Mouse (Mus musculus): ENCODE data around the gene Traf1. TPM values are rescaled to one million over a fixed set of nuclear protein-coding genes. Genes with fewer than 3 reads are reported as not detected.

Traf1 gene
- total RNA-seq, 2 experiments from 2014 or later = 1.0 to 1.7 TPM

DNA sequence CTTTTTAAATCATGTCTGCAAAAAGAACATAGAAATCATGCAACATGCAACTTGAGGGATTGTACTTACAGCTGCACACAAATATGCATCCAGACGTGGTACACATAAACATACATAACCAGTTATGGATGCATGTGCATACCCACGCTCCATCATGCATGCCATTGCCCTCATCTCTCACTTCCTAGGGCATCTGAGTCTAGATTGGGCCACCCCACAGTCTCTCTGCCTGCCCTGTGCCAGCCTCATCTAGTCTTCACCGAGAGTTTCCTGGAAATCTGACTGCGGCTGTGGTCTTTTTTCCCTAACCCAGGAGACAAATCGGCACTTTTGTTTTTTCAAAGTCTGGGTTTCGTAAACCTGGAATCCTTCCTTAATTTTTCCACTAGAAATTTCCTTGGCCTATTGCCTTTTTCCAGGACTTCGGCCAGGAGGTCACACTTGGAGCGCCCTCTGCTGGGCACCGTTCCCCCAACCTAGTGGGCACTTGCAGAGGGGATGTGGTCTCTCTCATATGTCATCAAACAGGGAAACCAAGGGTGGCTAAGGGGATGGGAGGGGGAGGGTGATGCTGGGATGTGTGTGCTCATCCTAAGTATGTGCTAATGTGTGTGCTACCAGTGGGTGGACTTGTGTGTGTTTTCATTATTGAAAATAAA is 8.6 kb upstream of the Traf1 start:
- intact Hi-C loops (cut with DNase I; ENCODE audit: low total_unique reads) = loop anchor here (10.0 kb wide), 1 partner anchor 185 kb away; no protein-coding TSS in a partner anchor
- DNase-seq = peak; percentile 82

DNA sequence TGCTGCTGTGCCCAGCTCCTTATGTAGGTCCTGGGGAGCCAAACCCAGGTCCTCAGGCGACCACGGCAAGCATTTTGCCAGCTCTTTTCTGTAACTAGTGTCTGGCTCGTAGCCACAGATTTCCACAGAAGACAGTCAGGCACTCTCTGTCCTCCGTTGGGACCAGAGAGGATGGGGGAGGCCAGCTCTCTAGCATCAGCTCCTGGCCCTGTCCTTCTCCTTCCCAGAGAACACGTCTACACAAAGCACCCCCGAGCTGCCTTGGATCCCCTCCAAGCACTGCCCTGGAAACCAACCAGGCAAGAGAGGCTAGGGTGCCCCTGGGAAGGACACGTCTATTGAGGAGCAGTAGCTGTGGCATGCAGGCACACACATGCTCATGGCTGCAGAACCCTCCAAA is 7.6 kb upstream of the Traf1 start:
- DNase-seq = no peak
- intact Hi-C loops (cut with DNase I; ENCODE audit: low total_unique reads) = no loop called here

- intact Hi-C loops (cut with DNase I; ENCODE audit: low total_unique reads) = no loop called here
- DNase-seq = no peak
These were observed 4.8 kb upstream of the Traf1 start for GRCm38 (mm10) chr2:34966243-34966934.

DNA sequence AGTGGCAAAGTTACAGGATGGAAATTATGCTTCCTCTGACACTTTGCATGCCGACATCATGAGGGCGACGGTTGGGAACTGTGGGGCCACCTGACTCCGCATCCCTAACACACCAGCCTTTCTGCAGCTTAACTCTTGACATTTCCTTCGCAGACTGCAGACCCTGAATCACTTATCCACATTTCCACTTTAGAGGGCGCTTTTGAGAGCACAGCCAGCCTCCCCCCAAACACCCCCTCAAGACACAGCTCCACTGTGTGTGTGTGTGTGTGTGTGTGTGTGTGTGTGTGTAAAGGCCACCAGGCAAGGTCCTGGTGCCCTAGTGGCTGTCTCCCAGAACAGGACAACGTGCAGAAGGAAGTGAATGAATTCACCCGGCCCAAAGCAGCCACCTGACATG is 4.2 kb upstream of the Traf1 start:
- no peak for DNase-seq
- intact Hi-C loops (cut with DNase I; ENCODE audit: low total_unique reads) = no loop called here

GRCm38 (mm10) chr2:34965293-34965692 is 3.7 kb upstream of the Traf1 start:
- peak; percentile 43 for DNase-seq

GRCm38 (mm10) chr2:34964651-34965050 is 3.1 kb upstream of the Traf1 start:
- intact Hi-C loops (cut with DNase I; ENCODE audit: low total_unique reads) = no loop called here
- no peak for DNase-seq

More at GRCm38 (mm10) chr2:34965293-34965692, 3.7 kb upstream of the Traf1 start:
- intact Hi-C loops (cut with DNase I; ENCODE audit: low total_unique reads) = no loop called here

DNA sequence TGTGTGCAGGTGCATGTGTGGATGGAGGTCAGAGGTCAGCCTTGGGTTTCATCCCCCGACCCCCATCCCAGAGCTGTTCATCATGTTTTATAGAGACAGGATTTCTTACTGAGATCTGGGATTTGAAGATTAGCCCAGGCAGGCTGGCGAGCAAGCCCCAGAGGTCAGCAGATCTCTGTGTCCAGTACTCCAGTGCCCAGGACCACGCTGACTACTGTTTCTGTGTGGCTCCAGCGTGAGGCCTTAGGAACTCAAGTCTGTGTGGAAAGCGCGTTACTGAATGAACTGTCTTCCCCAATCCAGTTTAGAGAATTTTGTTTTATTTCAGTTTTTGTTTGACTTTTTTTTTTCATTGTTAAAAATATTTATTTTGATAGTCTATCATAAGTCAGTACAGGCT is 2.7 kb upstream of the Traf1 start:
- intact Hi-C loops (cut with DNase I; ENCODE audit: low total_unique reads) = no loop called here
- DNase-seq = no peak

DNA sequence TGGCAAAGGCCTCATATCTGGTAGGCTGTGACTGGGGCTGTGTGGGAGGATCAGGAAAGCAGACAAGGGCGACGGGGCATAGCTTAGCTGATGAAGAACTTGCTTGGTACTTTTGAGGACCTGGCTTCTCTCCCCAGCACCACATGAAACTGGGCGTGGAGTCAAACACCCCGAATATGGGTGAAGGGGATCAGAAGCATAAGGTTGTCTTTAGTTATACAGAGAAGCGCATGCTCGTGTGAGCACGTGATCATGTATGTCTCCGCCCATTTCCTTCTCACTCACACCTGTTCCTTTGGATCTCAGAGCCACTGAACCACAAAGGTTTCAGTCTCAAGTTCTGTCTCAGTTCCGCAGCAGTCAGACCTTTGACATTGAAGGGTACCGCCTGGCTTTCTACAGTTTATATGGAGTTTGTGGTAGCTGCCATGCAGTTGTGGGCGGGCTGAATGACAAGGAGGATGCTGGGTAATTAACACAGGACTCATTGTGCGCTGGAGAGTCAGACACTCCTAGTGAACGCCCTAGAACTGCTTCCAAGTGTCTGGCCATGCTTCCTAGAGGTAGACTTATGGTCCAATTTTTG is 1.9 kb upstream of the Traf1 start:
- DNase-seq = no peak
- intact Hi-C loops (cut with DNase I; ENCODE audit: low total_unique reads) = no loop called here

DNA sequence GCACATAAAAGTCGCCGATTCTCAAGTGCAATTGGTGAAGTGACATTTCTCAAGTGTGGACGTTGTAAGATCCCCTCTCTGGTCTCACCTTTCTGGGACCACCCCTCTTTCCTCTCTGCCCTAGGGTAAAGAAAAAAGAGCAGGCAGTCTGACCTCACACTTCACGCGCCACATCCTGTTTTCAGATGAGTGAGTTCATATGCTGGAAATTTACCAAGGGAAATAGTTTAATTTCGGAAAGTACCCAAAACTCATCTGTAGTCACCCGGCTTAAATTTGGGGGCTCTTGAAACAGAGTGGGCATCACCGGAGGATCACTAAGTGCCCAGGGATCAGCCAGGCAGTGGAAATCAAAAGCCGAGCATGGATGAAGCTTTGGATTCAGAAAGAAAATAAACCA is 1.3 kb upstream of the Traf1 start:
- intact Hi-C loops (cut with DNase I; ENCODE audit: low total_unique reads) = no loop called here
- DNase-seq = no peak

- intact Hi-C loops (cut with DNase I; ENCODE audit: low total_unique reads) = no loop called here
- no peak for DNase-seq
These were observed 639 bp upstream of the Traf1 start for GRCm38 (mm10) chr2:34962211-34962610.

DNA sequence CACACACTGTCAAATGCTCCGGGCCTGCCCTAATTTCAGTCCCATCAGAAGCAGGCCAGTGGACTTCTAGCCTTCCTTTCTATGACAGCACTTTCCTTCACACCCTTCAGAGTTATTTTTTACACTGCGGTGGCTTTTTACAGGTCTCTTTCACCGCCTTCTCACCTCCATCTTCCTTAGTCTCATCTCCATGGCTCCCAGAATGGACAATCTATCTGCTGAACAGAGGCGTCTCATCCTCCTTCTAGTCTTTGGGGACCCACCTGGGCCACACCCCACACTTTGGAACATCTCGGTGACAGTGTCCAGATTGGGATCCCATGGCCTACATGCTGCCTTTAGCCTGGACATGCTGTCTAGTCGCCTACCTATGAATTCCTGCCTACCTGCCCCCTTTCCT is 606 bp downstream of the Traf1 start:
- no peak for DNase-seq
- intact Hi-C loops (cut with DNase I; ENCODE audit: low total_unique reads) = no loop called here

DNA sequence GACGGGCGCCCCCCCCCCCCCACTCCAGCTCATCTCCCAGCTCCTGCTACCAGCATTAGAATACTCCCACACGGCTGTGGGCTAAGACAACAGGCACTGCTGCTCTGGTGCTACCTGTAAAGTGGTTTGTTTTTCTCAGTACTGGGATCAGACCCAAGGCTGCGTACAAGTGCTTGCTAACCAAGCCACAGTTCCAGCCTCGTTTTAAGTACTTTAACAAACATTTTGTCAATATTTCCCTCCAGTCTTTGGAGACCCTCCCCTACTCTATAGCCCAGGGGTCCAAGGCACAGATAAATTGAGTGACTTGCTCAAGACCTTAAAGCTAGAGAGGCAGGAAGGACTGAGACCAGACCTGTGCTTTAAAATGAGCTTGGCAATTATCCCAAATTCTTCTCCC is 1.1 kb downstream of the Traf1 start:
- no peak for DNase-seq
- intact Hi-C loops (cut with DNase I; ENCODE audit: low total_unique reads) = no loop called here

DNA sequence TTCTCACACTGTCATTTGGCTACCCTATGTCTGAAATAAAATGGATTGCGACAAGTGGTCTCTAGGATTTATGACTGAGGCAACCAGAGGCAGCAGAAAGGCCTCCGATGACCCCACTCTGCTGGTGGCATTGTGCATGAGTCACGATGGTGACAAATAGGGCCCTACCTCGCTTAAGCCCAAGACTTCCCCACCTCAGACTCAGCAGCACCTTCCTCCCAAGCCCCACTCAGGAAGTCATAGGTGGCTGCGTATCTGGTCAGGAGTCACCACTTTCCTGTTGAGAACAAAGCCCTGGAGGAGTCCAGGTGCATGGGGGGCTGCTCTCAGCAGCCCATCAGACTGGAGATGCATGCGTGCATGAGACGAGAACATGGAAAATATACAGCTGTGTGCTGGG is 3.0 kb downstream of the Traf1 start:
- DNase-seq = no peak
- intact Hi-C loops (cut with DNase I; ENCODE audit: low total_unique reads) = no loop called here

- intact Hi-C loops (cut with DNase I; ENCODE audit: low total_unique reads) = no loop called here
These were observed 3.5 kb downstream of the Traf1 start for GRCm38 (mm10) chr2:34958036-34958435.

DNA sequence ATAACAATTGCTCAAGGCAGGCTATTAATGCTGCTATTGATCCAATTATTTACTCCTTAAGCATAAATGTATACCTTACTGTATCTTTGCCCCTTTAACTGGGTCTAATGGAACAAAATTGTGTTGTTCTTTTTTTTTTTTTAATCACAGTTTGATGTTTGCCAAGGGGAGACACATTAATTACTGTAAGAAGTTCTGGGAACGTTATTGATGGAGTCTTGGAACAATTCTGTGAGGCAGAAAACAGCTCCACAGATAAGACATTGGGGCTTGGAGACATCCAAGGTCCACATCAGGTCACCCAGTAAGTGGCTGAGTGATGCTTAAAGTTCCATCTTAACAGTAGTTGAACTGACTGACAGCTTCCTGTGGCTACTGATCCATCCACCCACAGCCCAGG is 4.2 kb downstream of the Traf1 start:
- intact Hi-C loops (cut with DNase I; ENCODE audit: low total_unique reads) = no loop called here
- no peak for DNase-seq

More at GRCm38 (mm10) chr2:34958036-34958435, 3.5 kb downstream of the Traf1 start:
- no peak for DNase-seq

DNA sequence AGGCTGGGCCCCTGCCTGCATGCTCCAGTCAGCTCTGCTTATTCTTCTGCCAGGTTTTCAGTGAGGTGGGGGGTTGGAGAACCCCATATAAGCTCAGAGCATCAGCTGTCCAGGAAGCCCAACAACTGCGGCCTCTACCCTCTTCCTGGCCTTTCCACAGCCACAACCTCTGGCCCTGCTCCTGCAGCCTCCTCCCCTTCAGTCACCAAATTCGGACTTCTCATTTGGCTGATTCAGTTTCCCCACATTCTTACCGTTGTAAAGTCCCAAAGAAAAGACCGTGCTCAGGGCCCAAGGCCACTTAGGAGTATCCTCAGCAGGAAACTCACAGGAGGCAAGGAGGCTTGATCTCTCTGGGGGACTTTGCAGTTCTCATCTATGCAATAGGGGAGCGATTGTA is 4.6 kb downstream of the Traf1 start:
- no peak for DNase-seq
- intact Hi-C loops (cut with DNase I; ENCODE audit: low total_unique reads) = no loop called here

DNA sequence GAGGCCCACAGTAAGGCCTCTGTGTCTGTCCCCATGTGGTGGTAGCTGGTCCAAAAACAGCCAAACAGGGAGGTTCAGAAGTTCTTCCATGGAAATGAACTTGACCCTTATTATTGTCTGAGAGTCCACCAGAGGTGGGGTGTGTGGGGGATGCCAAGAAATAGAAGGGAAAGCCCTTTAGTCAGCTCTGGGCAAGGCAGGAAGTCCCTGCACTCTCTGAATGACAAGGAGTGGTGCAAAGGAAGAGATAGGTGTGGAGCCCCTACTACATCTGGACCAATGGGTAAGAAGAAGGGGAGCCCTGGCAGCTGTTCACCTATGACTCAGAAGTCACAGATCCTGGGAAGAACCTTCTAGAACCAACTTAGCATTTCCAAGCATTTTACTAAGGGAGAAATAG is 7.2 kb downstream of the Traf1 start:
- no peak for DNase-seq
- intact Hi-C loops (cut with DNase I; ENCODE audit: low total_unique reads) = no loop called here

- no peak for DNase-seq
- intact Hi-C loops (cut with DNase I; ENCODE audit: low total_unique reads) = no loop called here
These were observed 7.9 kb downstream of the Traf1 start for GRCm38 (mm10) chr2:34953547-34954116.

DNA sequence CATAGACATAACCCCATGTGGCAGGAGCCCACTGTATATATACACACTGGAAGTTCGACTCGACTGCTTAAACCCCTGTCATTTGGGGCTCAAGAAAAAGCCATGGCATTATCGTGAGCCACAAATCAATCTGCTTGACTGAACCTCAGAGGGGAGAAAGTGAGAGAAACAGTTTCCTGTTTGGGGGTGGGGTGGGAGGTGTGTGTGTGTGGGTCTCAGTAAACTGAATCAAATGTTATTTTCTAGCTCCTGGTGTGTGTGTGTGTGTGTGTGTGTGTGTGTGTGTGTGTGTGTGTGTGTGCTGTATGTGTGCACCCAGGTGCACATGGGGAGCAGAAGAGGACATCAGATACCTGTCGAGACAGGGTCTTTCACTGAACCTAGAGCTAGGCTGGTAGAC is 8.6 kb downstream of the Traf1 start:
- intact Hi-C loops (cut with DNase I; ENCODE audit: low total_unique reads) = no loop called here
- DNase-seq = no peak

GRCm38 (mm10) chr2:34951469-34951868 is 10.1 kb downstream of the Traf1 start:
- intact Hi-C loops (cut with DNase I; ENCODE audit: low total_unique reads) = no loop called here

GRCm38 (mm10) chr2:34948622-34949021 is 12.9 kb downstream of the Traf1 start:
- no peak for DNase-seq
- intact Hi-C loops (cut with DNase I; ENCODE audit: low total_unique reads) = no loop called here

More at GRCm38 (mm10) chr2:34951469-34951868, 10.1 kb downstream of the Traf1 start:
- no peak for DNase-seq

All from gastrocnemius, postnatal 14 days (tissue).